Mouse (Mus musculus) kidney, adult 2 months (tissue): ENCODE measurements around the gene Fbxl5. TPM values are rescaled to one million over a fixed set of nuclear protein-coding genes. Genes with fewer than 3 reads are reported as not detected.

Experiments
- DNase-seq: peaks from one replicate; pipeline ENCODE4 v3.0.0; 2021
- H3K27ac ChIP-seq: fragments of 200-500 bp; 2 replicates; pipeline ENCODE4 v1.5.1; 2012; ENCODE audit warnings: low read depth, low read length, control low read depth, inconsistent platforms; ENCODE audit not compliant: insufficient read depth
- H3K27me3 ChIP-seq: fragments of 200-500 bp; replicated peaks from 2 replicates; pipeline ENCODE4 v1.6.1; 2012; ENCODE audit warnings: mild to moderate bottlenecking, moderate library complexity, low read length, inconsistent platforms; ENCODE audit not compliant: control insufficient read depth, insufficient read depth
- H3K36me3 ChIP-seq: fragments of 200-500 bp; 2 replicates; pipeline ENCODE4 v1.6.1; 2012; ENCODE audit warnings: mild to moderate bottlenecking, moderate library complexity, low read length, inconsistent platforms; ENCODE audit not compliant: control insufficient read depth, insufficient read depth
- H3K4me1 ChIP-seq: fragments of 200-500 bp; 2 replicates; pipeline ENCODE4 v1.6.1; 2011; ENCODE audit warnings: low read length; ENCODE audit not compliant: control insufficient read depth, insufficient read depth
- H3K4me3 ChIP-seq: fragments of 200-500 bp; 2 replicates; pipeline ENCODE4 v1.5.1; 2011; ENCODE audit warnings: mild to moderate bottlenecking, low read depth, low read length, control low read depth; ENCODE audit not compliant: insufficient read depth
- CTCF ChIP-seq: fragments of 200-500 bp; conservative IDR thresholded peaks from 2 replicates; pipeline ENCODE4 v1.5.1; 2011; ENCODE audit warnings: low read depth, mild to moderate bottlenecking, control low read depth, low read length, moderate library complexity, mixed read lengths; ENCODE audit not compliant: insufficient read depth, insufficient read length
- POLR2A ChIP-seq: fragments of 200-500 bp; IDR thresholded peaks from one replicate; pipeline ENCODE4 v1.6.1; 2011; ENCODE audit warnings: low read depth, low read length, control low read depth
- WGBS: fragments of 180-500 bp; shearing (Covaris S2); methylation state at CpG from one replicate; pipeline ENCODE4 v1.1.7; 2018; 5-methylcytosine and 5-hydroxymethylcytosine counted together
- polyA plus RNA-seq: library from polyadenylated mRNA; depleted of rRNA; stranded (reverse); fragments of >200 nt; gene quantifications from 2 replicates; pipeline ENCODE4 v1.2.3, GENCODE M21; 2012

Gene Fbxl5
- polyA plus RNA-seq, 1 experiment = 32.5 TPM

DNA sequence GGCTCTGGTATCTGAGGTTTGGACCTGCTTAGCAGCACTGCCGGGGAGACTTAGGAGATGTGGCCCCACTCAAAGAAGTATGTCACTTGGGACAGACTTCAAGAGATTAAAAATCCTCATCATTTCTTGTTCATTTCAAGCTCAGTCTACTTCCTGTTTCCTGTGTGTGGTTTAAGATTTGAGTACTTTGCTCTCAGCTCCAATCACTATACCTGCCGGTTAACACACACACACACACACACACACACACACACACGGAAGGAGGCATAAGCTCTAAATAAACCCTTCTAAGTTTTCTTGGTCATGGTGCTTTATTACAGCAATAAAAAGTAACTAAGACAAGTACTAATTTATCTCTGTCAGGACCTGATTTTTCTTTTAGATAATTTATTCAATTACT, 49.9 kb downstream of the Fbxl5 start:
- WGBS = 80% methylated on average over 3 of the region's 3 CpGs
- TF ChIP-seq CTCF = no peak
- no peak for TF ChIP-seq POLR2A
- DNase-seq = no peak
- Histone ChIP-seq H3K27ac (no peak overlapping the region), H3K27me3 (no peaks in the 10 kb centered on the region), H3K4me1 (no peaks in the 10 kb centered on the region), H3K4me3 (no peak overlapping the region), H3K36me3 (peaks cover 3% of the 10 kb centered on the region; the same call in 1 of the 2 replicates)

GRCm38 (mm10) chr5:43770618-43771354, 50.7 kb downstream of the Fbxl5 start:
- Histone ChIP-seq H3K4me3 (no peak overlapping the region), H3K27ac (no peak overlapping the region), H3K27me3 (no peaks in the 10 kb centered on the region), H3K4me1 (no peaks in the 10 kb centered on the region), H3K36me3 (peaks cover 3% of the 10 kb centered on the region; the same call in 1 of the 2 replicates)
- TF ChIP-seq POLR2A (no peak), CTCF (no peak)
- WGBS = 82% methylated on average over 3 of the region's 3 CpGs
- DNase-seq = no peak

GRCm38 (mm10) chr5:43749092-43749491, 72.3 kb downstream of the Fbxl5 start:
- Histone ChIP-seq H3K36me3 (no peaks in the 10 kb centered on the region; the same call in 1 of the 2 replicates), H3K4me1 (no peaks in the 10 kb centered on the region), H3K4me3 (no peak overlapping the region), H3K27me3 (no peaks in the 10 kb centered on the region), H3K27ac (no peak overlapping the region)
- 86% methylated on average over 3 of the region's 3 CpGs for WGBS
- DNase-seq = no peak
- TF ChIP-seq POLR2A = no peak
- no peak for TF ChIP-seq CTCF

- 87% methylated on average over 4 of the region's 4 CpGs for WGBS
- H3K27ac ChIP-seq = no peak overlapping the region
Observed at GRCm38 (mm10) chr5:43748039-43748438, 73.4 kb downstream of the Fbxl5 start.

DNA sequence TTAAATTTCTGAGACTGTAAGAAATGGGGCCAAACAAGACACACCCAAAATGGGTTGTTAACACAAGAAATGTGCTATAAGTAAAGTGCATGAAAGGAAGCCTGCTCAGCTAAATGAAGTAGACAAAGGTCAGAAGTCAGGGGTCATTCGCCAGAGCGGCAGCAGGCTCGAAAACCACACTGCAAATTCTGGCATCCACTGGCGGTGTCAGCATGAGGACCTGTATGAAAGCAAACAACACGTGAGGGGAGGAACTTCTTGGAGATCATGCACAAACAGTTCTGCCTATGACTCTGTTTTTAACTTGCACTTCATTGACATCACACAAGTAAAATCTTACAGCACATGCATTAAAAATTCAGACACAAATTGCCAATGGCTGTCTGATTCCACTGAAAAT, 76.3 kb downstream of the Fbxl5 start:
- Histone ChIP-seq H3K27ac (no peak overlapping the region), H3K4me1 (no peaks in the 10 kb centered on the region), H3K27me3 (no peaks in the 10 kb centered on the region), H3K4me3 (no peak overlapping the region), H3K36me3 (peaks cover under 1% of the 10 kb centered on the region)
- DNase-seq = peak; percentile 27
- WGBS = 42% methylated on average over 5 of the region's 5 CpGs
- TF ChIP-seq POLR2A (no peak), CTCF (no peak)

More at GRCm38 (mm10) chr5:43748039-43748438, 73.4 kb downstream of the Fbxl5 start:
- Histone ChIP-seq H3K4me1 (no peaks in the 10 kb centered on the region), H3K36me3 (no peaks in the 10 kb centered on the region; the same call in 1 of the 2 replicates), H3K4me3 (no peak overlapping the region), H3K27me3 (no peaks in the 10 kb centered on the region)
- no peak for TF ChIP-seq CTCF
- TF ChIP-seq POLR2A = no peak
- no peak for DNase-seq

- Histone ChIP-seq H3K4me1 (no peaks in the 10 kb centered on the region), H3K27ac (no peak overlapping the region), H3K27me3 (no peaks in the 10 kb centered on the region), H3K4me3 (no peak overlapping the region), H3K36me3 (peaks cover 2% of the 10 kb centered on the region)
- TF ChIP-seq CTCF = no peak
- no peak for TF ChIP-seq POLR2A
- WGBS = 98% methylated on average over 1 of the region's 1 CpGs
- no peak for DNase-seq
Observed at GRCm38 (mm10) chr5:43744187-43744586, 77.3 kb downstream of the Fbxl5 start.

DNA sequence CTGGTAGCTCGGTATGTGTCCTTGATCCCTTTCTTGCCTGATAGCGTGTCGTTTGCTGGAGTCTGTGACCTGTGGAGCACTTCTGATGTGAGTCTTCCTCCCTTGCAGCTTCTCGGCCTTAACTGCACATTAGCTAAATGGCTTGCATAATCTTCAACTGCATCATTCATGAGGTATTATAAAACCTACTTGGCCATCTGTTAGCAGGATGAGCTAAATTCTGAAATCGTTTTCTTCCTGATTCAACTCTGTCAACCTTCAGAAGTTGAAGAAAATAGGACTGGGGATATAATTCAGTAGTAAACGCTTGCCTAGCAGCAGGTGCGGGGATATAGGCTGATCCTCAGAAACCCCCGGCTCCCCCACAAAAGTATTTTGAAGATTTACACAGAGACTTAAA, 89.1 kb downstream of the Fbxl5 start:
- WGBS = 73% methylated on average over 8 of the region's 8 CpGs
- DNase-seq = no peak
- TF ChIP-seq CTCF = no peak
- TF ChIP-seq POLR2A = no peak
- no peak overlapping the region for H3K4me3 ChIP-seq
- no peaks in the 10 kb centered on the region for H3K27me3 ChIP-seq
- no peaks in the 10 kb centered on the region for H3K4me1 ChIP-seq
- peaks cover 4% of the 10 kb centered on the region; the same call in 1 of the 2 replicates for H3K36me3 ChIP-seq
- no peak overlapping the region for H3K27ac ChIP-seq
